Mouse (Mus musculus): ENCODE data around the gene Clvs2. TPM values are rescaled to one million over a fixed set of nuclear protein-coding genes. Genes with fewer than 3 reads are reported as not detected.

Gene Clvs2
- 0.21 and 0.38 TPM in 2 replicates for polyA plus RNA-seq (2012; rRNA removed)

GRCm38 (mm10) chr10:33624131-33624879, at the start of gene Clvs2:
Gene Clvs2, minus strand, starts transcription at chr10:33624769.
- no peak for TF ChIP-seq POLR2A (IDR thresholded peaks at IDR 0.05; ENCODE audit: control insufficient read depth, low read depth, low read length)
- TF ChIP-seq CTCF (IDR thresholded peaks at IDR 0.05; ENCODE audit: control insufficient read depth, insufficient read depth, insufficient replicate concordance, low read depth, low read length) = no peak
- no peak within 1 kb of the TSS for H3K27ac ChIP-seq (ENCODE audit: control insufficient read depth, insufficient read depth, low read depth, low read length)
- H3K36me3 ChIP-seq (ENCODE audit: control insufficient read depth, insufficient read depth, low read length) = no peaks in the 10 kb centered on the region
- peak within 1 kb of the TSS; percentile 7 for H3K4me3 ChIP-seq (ENCODE audit: control insufficient read depth, low read depth, low read length)
- H3K27me3 ChIP-seq (ENCODE audit: control insufficient read depth, insufficient read depth, low read length) = no peaks in the 10 kb centered on the region
- peaks cover 9% of the 10 kb centered on the region for H3K4me1 ChIP-seq (ENCODE audit: control insufficient read depth, insufficient read depth, low read length)

GRCm38 (mm10) chr10:33653142-33653541, 28.6 kb upstream of the Clvs2 start:
- Histone ChIP-seq H3K27ac (ENCODE audit: control insufficient read depth, insufficient read depth, low read depth, low read length) (no peak overlapping the region), H3K4me1 (ENCODE audit: control insufficient read depth, insufficient read depth, low read length) (no peaks in the 10 kb centered on the region), H3K36me3 (ENCODE audit: control insufficient read depth, insufficient read depth, low read length) (no peaks in the 10 kb centered on the region), H3K4me3 (ENCODE audit: control insufficient read depth, low read depth, low read length) (no peak overlapping the region), H3K27me3 (ENCODE audit: control insufficient read depth, insufficient read depth, low read length) (no peaks in the 10 kb centered on the region)
- TF ChIP-seq CTCF (IDR thresholded peaks at IDR 0.05; ENCODE audit: control insufficient read depth, insufficient read depth, insufficient replicate concordance, low read depth, low read length) (no peak), POLR2A (IDR thresholded peaks at IDR 0.05; ENCODE audit: control insufficient read depth, low read depth, low read length) (no peak)

GRCm38 (mm10) chr10:33623577-33623991, 985 bp downstream of the Clvs2 start:
- no peak for TF ChIP-seq CTCF (IDR thresholded peaks at IDR 0.05; ENCODE audit: control insufficient read depth, insufficient read depth, insufficient replicate concordance, low read depth, low read length)
- Histone ChIP-seq H3K27me3 (ENCODE audit: control insufficient read depth, insufficient read depth, low read length) (no peaks in the 10 kb centered on the region), H3K27ac (ENCODE audit: control insufficient read depth, insufficient read depth, low read depth, low read length) (no peak overlapping the region), H3K4me3 (ENCODE audit: control insufficient read depth, low read depth, low read length) (no peak overlapping the region), H3K4me1 (ENCODE audit: control insufficient read depth, insufficient read depth, low read length) (peaks cover 9% of the 10 kb centered on the region), H3K36me3 (ENCODE audit: control insufficient read depth, insufficient read depth, low read length) (no peaks in the 10 kb centered on the region)

GRCm38 (mm10) chr10:33622700-33623099, 1.9 kb downstream of the Clvs2 start:
- no peak for TF ChIP-seq CTCF (IDR thresholded peaks at IDR 0.05; ENCODE audit: control insufficient read depth, insufficient read depth, insufficient replicate concordance, low read depth, low read length)
- TF ChIP-seq POLR2A (IDR thresholded peaks at IDR 0.05; ENCODE audit: control insufficient read depth, low read depth, low read length) = no peak
- H3K27ac ChIP-seq (ENCODE audit: control insufficient read depth, insufficient read depth, low read depth, low read length) = no peak overlapping the region
- no peak overlapping the region for H3K4me3 ChIP-seq (ENCODE audit: control insufficient read depth, low read depth, low read length)
- peaks cover 9% of the 10 kb centered on the region for H3K4me1 ChIP-seq (ENCODE audit: control insufficient read depth, insufficient read depth, low read length)
- no peaks in the 10 kb centered on the region for H3K36me3 ChIP-seq (ENCODE audit: control insufficient read depth, insufficient read depth, low read length)
- H3K27me3 ChIP-seq (ENCODE audit: control insufficient read depth, insufficient read depth, low read length) = no peaks in the 10 kb centered on the region

GRCm38 (mm10) chr10:33616207-33616606, 8.4 kb downstream of the Clvs2 start:
- Histone ChIP-seq H3K4me1 (ENCODE audit: control insufficient read depth, insufficient read depth, low read length) (no peaks in the 10 kb centered on the region), H3K36me3 (ENCODE audit: control insufficient read depth, insufficient read depth, low read length) (no peaks in the 10 kb centered on the region), H3K4me3 (ENCODE audit: control insufficient read depth, low read depth, low read length) (no peak overlapping the region), H3K27ac (ENCODE audit: control insufficient read depth, insufficient read depth, low read depth, low read length) (no peak overlapping the region), H3K27me3 (ENCODE audit: control insufficient read depth, insufficient read depth, low read length) (no peaks in the 10 kb centered on the region)
- no peak for TF ChIP-seq CTCF (IDR thresholded peaks at IDR 0.05; ENCODE audit: control insufficient read depth, insufficient read depth, insufficient replicate concordance, low read depth, low read length)
- no peak for TF ChIP-seq POLR2A (IDR thresholded peaks at IDR 0.05; ENCODE audit: control insufficient read depth, low read depth, low read length)

- H3K36me3 ChIP-seq (ENCODE audit: control insufficient read depth, insufficient read depth, low read length) = no peaks in the 10 kb centered on the region
- TF ChIP-seq POLR2A (IDR thresholded peaks at IDR 0.05; ENCODE audit: control insufficient read depth, low read depth, low read length) = no peak
- TF ChIP-seq CTCF (IDR thresholded peaks at IDR 0.05; ENCODE audit: control insufficient read depth, insufficient read depth, insufficient replicate concordance, low read depth, low read length) = no peak
- no peaks in the 10 kb centered on the region for H3K4me1 ChIP-seq (ENCODE audit: control insufficient read depth, insufficient read depth, low read length)
- no peaks in the 10 kb centered on the region for H3K27me3 ChIP-seq (ENCODE audit: control insufficient read depth, insufficient read depth, low read length)
- no peak overlapping the region for H3K27ac ChIP-seq (ENCODE audit: control insufficient read depth, insufficient read depth, low read depth, low read length)
- H3K4me3 ChIP-seq (ENCODE audit: control insufficient read depth, low read depth, low read length) = no peak overlapping the region
Measured at GRCm38 (mm10) chr10:33613197-33613596, 11.4 kb downstream of the Clvs2 start.

- Histone ChIP-seq H3K36me3 (ENCODE audit: control insufficient read depth, insufficient read depth, low read length) (no peaks in the 10 kb centered on the region), H3K4me3 (ENCODE audit: control insufficient read depth, low read depth, low read length) (peak overlapping the region; percentile 18), H3K27ac (ENCODE audit: control insufficient read depth, insufficient read depth, low read depth, low read length) (no peak overlapping the region), H3K4me1 (ENCODE audit: control insufficient read depth, insufficient read depth, low read length) (peaks cover 3% of the 10 kb centered on the region; the same call in 1 of the 2 replicates), H3K27me3 (ENCODE audit: control insufficient read depth, insufficient read depth, low read length) (no peaks in the 10 kb centered on the region)
- no peak for TF ChIP-seq CTCF (IDR thresholded peaks at IDR 0.05; ENCODE audit: control insufficient read depth, insufficient read depth, insufficient replicate concordance, low read depth, low read length)
- no peak for TF ChIP-seq POLR2A (IDR thresholded peaks at IDR 0.05; ENCODE audit: control insufficient read depth, low read depth, low read length)
Measured at GRCm38 (mm10) chr10:33592732-33593131, 31.8 kb downstream of the Clvs2 start.
